Mouse (Mus musculus): ENCODE measurements around the gene Ebf1. TPM values are rescaled to one million over a fixed set of nuclear protein-coding genes. Genes with fewer than 3 reads are reported as not detected.
A peak's percentile ranks its signal among the peaks of the same experiment; 100 is the strongest.

The Ebf1 gene
- polyA plus RNA-seq, 1 experiment from 2014 or later: 113 TPM

DNA sequence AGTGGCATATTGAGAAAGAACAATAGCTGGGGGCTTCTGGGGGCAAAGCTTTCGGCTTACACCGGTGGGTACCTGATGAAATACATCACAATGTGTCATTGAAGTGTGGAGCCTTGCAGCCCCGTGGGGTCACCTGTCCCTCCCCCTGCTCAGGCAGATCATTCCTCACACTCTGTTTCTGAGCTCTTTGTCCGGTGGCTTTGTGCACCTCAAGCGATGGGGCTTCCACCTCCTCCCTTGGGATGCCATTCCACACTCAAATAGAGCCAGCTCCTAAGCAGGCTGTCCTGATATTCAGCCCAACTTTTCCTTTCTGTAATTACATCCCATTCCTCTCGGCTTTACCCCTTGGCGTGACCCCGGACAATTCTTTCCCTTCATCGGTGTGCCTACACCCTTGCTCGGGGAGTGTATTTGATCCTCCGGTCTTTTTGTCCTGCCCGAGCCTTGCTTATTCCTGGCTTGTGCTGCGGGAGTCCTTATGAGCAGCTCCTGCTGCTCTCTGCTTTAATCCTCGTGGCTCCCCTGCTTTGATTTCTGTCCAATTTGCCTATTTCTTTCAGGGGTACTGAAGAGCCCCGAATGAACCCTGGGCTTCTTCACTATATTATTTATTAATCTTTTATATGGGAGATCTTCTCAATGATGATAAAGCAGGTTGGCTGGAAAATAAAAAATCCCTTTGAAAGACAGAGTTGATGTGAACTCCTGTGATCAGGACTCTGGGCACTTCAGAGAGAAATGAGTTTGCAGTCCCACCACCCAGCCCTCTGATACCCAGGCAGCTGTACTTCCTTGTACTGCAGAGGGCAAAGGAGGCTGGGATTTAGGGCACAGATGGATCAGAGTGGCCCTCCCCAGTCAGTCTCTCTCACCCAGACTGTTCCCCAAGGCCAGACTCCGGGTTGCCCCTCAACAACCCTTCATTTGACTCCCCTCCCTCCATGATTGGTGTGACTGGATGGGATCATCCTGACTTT is 160.5 kb downstream of the Ebf1 start:
- H3K27ac ChIP-seq (ENCODE audit: low read depth, low read length): no peak overlapping the region
- no peaks in the 10 kb centered on the region for H3K9me3 ChIP-seq (ENCODE audit: control insufficient read depth, low read length)
- DNase-seq (ENCODE audit: low spot score) (no peak), ATAC-seq (ENCODE audit: insufficient read depth, low FRiP score, low TSS enrichment) (no peak)
- 58% methylated on average over 16 of the region's 16 CpGs for WGBS
- no peaks in the 10 kb centered on the region; the same call in 1 of the 2 replicates for H3K4me1 ChIP-seq (ENCODE audit: control insufficient read depth, insufficient read depth, low read length)
- no peak overlapping the region for H3K4me2 ChIP-seq (ENCODE audit: low read depth)
- H3K9ac ChIP-seq (ENCODE audit: low read length): no peak overlapping the region
- no peaks in the 10 kb centered on the region for H3K36me3 ChIP-seq (ENCODE audit: control insufficient read depth, insufficient read depth, low read length)
- no peaks in the 10 kb centered on the region for H3K27me3 ChIP-seq (ENCODE audit: control insufficient read depth, insufficient read depth, low read length)
- H3K4me3 ChIP-seq (ENCODE audit: low read depth, low read length): no peak overlapping the region

DNA sequence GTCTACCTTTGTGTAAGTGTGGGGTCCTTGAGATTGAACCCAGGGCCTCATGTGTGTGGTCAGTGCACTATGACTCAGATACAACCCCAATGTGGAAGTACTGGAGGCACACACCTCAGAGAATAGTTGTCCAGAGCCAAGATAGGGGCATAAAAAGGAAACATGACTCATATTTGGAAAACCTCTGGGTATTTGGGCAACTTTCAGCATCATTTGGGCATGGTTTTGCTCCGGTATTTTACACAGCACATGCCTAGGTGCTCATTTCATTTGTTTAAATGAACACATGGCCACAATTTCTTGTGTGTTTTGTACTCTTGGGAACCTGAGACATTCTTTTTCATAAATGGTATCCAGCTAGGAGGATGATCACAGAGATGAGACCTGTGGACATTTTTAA is 161.9 kb downstream of the Ebf1 start:
- 92% methylated on average over 1 of the region's 1 CpGs for WGBS
- no peak overlapping the region for H3K27ac ChIP-seq (ENCODE audit: low read depth, low read length)
- ATAC-seq (ENCODE audit: insufficient read depth, low FRiP score, low TSS enrichment): no peak
- H3K27me3 ChIP-seq (ENCODE audit: control insufficient read depth, insufficient read depth, low read length): no peaks in the 10 kb centered on the region
- no peak overlapping the region for H3K4me2 ChIP-seq (ENCODE audit: low read depth)
- no peak overlapping the region for H3K9ac ChIP-seq (ENCODE audit: low read length)
- no peaks in the 10 kb centered on the region for H3K9me3 ChIP-seq (ENCODE audit: control insufficient read depth, low read length)
- H3K36me3 ChIP-seq (ENCODE audit: control insufficient read depth, insufficient read depth, low read length): no peaks in the 10 kb centered on the region
- no peak overlapping the region for H3K4me3 ChIP-seq (ENCODE audit: low read depth, low read length)
- H3K4me1 ChIP-seq (ENCODE audit: control insufficient read depth, insufficient read depth, low read length): no peaks in the 10 kb centered on the region; the same call in 1 of the 2 replicates
- DNase-seq (ENCODE audit: low spot score): no peak

DNA sequence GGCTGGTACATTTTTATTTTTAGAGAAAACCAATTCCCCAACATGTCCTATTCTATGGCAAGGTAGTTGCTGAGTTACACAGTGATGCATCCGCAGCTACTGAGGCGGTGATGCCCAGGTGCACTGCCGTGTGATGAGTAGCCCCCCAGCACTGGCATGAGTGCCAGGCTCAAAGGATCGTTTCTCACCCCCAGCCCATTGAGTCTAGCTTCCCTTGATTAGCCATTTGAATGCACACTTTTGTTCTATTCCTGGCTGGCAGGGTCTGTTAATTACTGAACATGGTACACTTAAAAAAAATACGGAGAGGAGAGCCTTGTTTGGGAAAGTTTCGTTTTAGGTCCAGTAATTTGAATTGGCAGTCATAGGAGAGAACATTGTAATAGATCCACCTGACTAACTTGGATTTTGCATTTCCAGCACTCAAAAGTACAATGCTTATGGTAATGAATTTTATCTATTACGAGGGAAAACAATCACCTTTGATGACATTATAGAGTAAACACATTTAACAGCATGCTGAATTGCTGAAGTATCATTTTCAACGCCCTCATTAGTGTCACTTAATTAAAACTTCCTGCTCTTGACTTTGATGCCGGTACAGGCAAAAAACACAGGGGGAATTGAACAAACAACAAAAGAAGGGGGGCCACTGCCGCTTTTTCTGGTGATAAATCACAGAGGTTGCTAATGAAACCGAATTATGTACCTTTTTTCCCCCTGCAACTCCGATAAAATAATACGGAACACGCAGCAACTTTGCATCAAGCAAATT is 167.3 kb downstream of the Ebf1 start:
- 61% methylated on average over 14 of the region's 14 CpGs for WGBS
- Histone ChIP-seq H3K4me2 (ENCODE audit: low read depth) (no peak overlapping the region), H3K27ac (ENCODE audit: low read depth, low read length) (no peak overlapping the region), H3K9me3 (ENCODE audit: control insufficient read depth, low read length) (no peaks in the 10 kb centered on the region), H3K36me3 (ENCODE audit: control insufficient read depth, insufficient read depth, low read length) (no peaks in the 10 kb centered on the region), H3K4me3 (ENCODE audit: low read depth, low read length) (no peak overlapping the region), H3K4me1 (ENCODE audit: control insufficient read depth, insufficient read depth, low read length) (peaks cover 10% of the 10 kb centered on the region), H3K9ac (ENCODE audit: low read length) (no peak overlapping the region), H3K27me3 (ENCODE audit: control insufficient read depth, insufficient read depth, low read length) (no peaks in the 10 kb centered on the region)
- ATAC-seq (ENCODE audit: insufficient read depth, low FRiP score, low TSS enrichment): no peak
- no peak for DNase-seq (ENCODE audit: low spot score)

GRCm38 (mm10) chr11:44785063-44785462 is 167.9 kb downstream of the Ebf1 start:
- H3K4me2 ChIP-seq (ENCODE audit: low read depth): no peak overlapping the region
- H3K27me3 ChIP-seq (ENCODE audit: control insufficient read depth, insufficient read depth, low read length): no peaks in the 10 kb centered on the region

DNA sequence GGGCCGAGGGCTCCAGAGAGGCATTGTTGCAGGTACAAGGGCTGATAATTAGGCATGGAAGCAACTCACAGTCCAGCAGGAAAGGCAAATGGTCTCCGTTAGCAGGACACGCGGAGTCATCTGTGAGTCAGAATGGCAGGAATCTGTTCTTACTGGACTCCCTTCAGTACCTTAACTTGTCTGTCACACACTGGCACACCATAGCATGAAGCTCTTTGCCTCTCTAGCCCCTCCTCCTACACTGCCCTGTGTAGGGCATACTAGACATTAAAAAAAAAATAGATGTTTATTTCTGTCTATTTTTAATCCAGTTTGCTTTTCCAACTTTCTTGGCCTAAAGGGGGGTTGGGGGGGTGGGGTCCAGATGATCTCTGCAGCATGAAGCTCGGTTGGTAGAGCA is 168.4 kb downstream of the Ebf1 start:
- H3K4me3 ChIP-seq (ENCODE audit: low read depth, low read length): no peak overlapping the region
- no peaks in the 10 kb centered on the region for H3K27me3 ChIP-seq (ENCODE audit: control insufficient read depth, insufficient read depth, low read length)
- H3K9me3 ChIP-seq (ENCODE audit: control insufficient read depth, low read length): no peaks in the 10 kb centered on the region
- peaks cover 10% of the 10 kb centered on the region for H3K4me1 ChIP-seq (ENCODE audit: control insufficient read depth, insufficient read depth, low read length)
- no peak overlapping the region for H3K27ac ChIP-seq (ENCODE audit: low read depth, low read length)
- H3K9ac ChIP-seq (ENCODE audit: low read length): no peak overlapping the region
- DNase-seq (ENCODE audit: low spot score) (no peak), ATAC-seq (ENCODE audit: insufficient read depth, low FRiP score, low TSS enrichment) (0 out of 2 replicates have a peak, but pooled peaks have one; percentile 50)
- no peaks in the 10 kb centered on the region for H3K36me3 ChIP-seq (ENCODE audit: control insufficient read depth, insufficient read depth, low read length)
- 27% methylated on average over 5 of the region's 5 CpGs for WGBS
- H3K4me2 ChIP-seq (ENCODE audit: low read depth): no peak overlapping the region

More at GRCm38 (mm10) chr11:44785063-44785462, 167.9 kb downstream of the Ebf1 start:
- H3K36me3 ChIP-seq (ENCODE audit: control insufficient read depth, insufficient read depth, low read length): no peaks in the 10 kb centered on the region
- no peak overlapping the region for H3K27ac ChIP-seq (ENCODE audit: low read depth, low read length)
- 37% methylated on average over 7 of the region's 7 CpGs for WGBS
- peaks cover 10% of the 10 kb centered on the region for H3K4me1 ChIP-seq (ENCODE audit: control insufficient read depth, insufficient read depth, low read length)
- ATAC-seq (ENCODE audit: insufficient read depth, low FRiP score, low TSS enrichment) (no peak), DNase-seq (ENCODE audit: low spot score) (no peak)
- no peaks in the 10 kb centered on the region for H3K9me3 ChIP-seq (ENCODE audit: control insufficient read depth, low read length)
- no peak overlapping the region for H3K9ac ChIP-seq (ENCODE audit: low read length)
- no peak overlapping the region for H3K4me3 ChIP-seq (ENCODE audit: low read depth, low read length)

- Histone ChIP-seq H3K4me1 (ENCODE audit: control insufficient read depth, insufficient read depth, low read length) (peaks cover 16% of the 10 kb centered on the region), H3K36me3 (ENCODE audit: control insufficient read depth, insufficient read depth, low read length) (no peaks in the 10 kb centered on the region), H3K9me3 (ENCODE audit: control insufficient read depth, low read length) (no peaks in the 10 kb centered on the region), H3K27me3 (ENCODE audit: control insufficient read depth, insufficient read depth, low read length) (no peaks in the 10 kb centered on the region), H3K4me2 (ENCODE audit: low read depth) (no peak overlapping the region), H3K9ac (ENCODE audit: low read length) (no peak overlapping the region), H3K4me3 (ENCODE audit: low read depth, low read length) (no peak overlapping the region), H3K27ac (ENCODE audit: low read depth, low read length) (no peak overlapping the region)
- DNase-seq (ENCODE audit: low spot score) (no peak), ATAC-seq (ENCODE audit: insufficient read depth, low FRiP score, low TSS enrichment) (no peak)
- WGBS: 97% methylated on average over 1 of the region's 1 CpGs
Measured at GRCm38 (mm10) chr11:44788003-44788402, 170.9 kb downstream of the Ebf1 start.

GRCm38 (mm10) chr11:44792816-44793215 is 175.7 kb downstream of the Ebf1 start:
- no peak for ATAC-seq (ENCODE audit: insufficient read depth, low FRiP score, low TSS enrichment)

GRCm38 (mm10) chr11:44794883-44795282 is 177.8 kb downstream of the Ebf1 start:
- H3K27ac ChIP-seq (ENCODE audit: low read depth, low read length): no peak overlapping the region
- DNase-seq (ENCODE audit: low spot score): no peak
- H3K27me3 ChIP-seq (ENCODE audit: control insufficient read depth, insufficient read depth, low read length): no peaks in the 10 kb centered on the region
- WGBS: 92% methylated on average over 4 of the region's 4 CpGs
- no peaks in the 10 kb centered on the region for H3K36me3 ChIP-seq (ENCODE audit: control insufficient read depth, insufficient read depth, low read length)
- no peak for ATAC-seq (ENCODE audit: insufficient read depth, low FRiP score, low TSS enrichment)
- no peak overlapping the region for H3K4me2 ChIP-seq (ENCODE audit: low read depth)
- no peak overlapping the region for H3K4me3 ChIP-seq (ENCODE audit: low read depth, low read length)
- peaks cover 13% of the 10 kb centered on the region for H3K4me1 ChIP-seq (ENCODE audit: control insufficient read depth, insufficient read depth, low read length)
- no peak overlapping the region for H3K9ac ChIP-seq (ENCODE audit: low read length)
- H3K9me3 ChIP-seq (ENCODE audit: control insufficient read depth, low read length): no peaks in the 10 kb centered on the region

More at GRCm38 (mm10) chr11:44792816-44793215, 175.7 kb downstream of the Ebf1 start:
- Histone ChIP-seq H3K27ac (ENCODE audit: low read depth, low read length) (no peak overlapping the region), H3K4me2 (ENCODE audit: low read depth) (no peak overlapping the region), H3K36me3 (ENCODE audit: control insufficient read depth, insufficient read depth, low read length) (no peaks in the 10 kb centered on the region), H3K4me3 (ENCODE audit: low read depth, low read length) (no peak overlapping the region), H3K9me3 (ENCODE audit: control insufficient read depth, low read length) (no peaks in the 10 kb centered on the region), H3K27me3 (ENCODE audit: control insufficient read depth, insufficient read depth, low read length) (no peaks in the 10 kb centered on the region), H3K4me1 (ENCODE audit: control insufficient read depth, insufficient read depth, low read length) (peaks cover 6% of the 10 kb centered on the region; the same call in 1 of the 2 replicates), H3K9ac (ENCODE audit: low read length) (no peak overlapping the region)
- DNase-seq (ENCODE audit: low spot score): no peak
- 8% methylated on average over 3 of the region's 3 CpGs for WGBS
